Mouse (Mus musculus) stomach, postnatal 0 days (tissue): Measurements from ENCODE around the gene Anxa4. TPM values are rescaled to one million over a fixed set of nuclear protein-coding genes. Genes with fewer than 3 reads are reported as not detected.

Experiments used
- ATAC-seq: fragments of 200-750 bp; cut with Nextera tagmentation; 2 replicates; pipeline ENCODE4 v1.8.0; 2017; ENCODE audit not compliant: low FRiP score, low TSS enrichment
- DNase-seq: peaks from one replicate; pipeline ENCODE4 v3.0.0-alpha.2; 2016; ENCODE audit warnings: low spot score
- H3K27ac ChIP-seq: fragments of 300-500 bp; sonication (generic); replicated peaks from 2 replicates; pipeline ENCODE4 v1.5.1; 2014; ENCODE audit warnings: mild to moderate bottlenecking, control low read depth
- H3K27me3 ChIP-seq: fragments of 300-500 bp; sonication (generic); 2 replicates; pipeline ENCODE4 v1.6.1; 2014; ENCODE audit warnings: low read length; ENCODE audit not compliant: control insufficient read depth, insufficient read depth
- H3K36me3 ChIP-seq: fragments of 300-500 bp; sonication (generic); 2 replicates; pipeline ENCODE4 v1.6.1; 2014; ENCODE audit warnings: low read length, mixed read lengths; ENCODE audit not compliant: control insufficient read depth, insufficient read depth
- H3K4me1 ChIP-seq: fragments of 300-500 bp; sonication (generic); replicated peaks from 2 replicates; pipeline ENCODE4 v1.6.1; 2014; ENCODE audit warnings: antibody characterized with exemption; ENCODE audit not compliant: control insufficient read depth, insufficient read depth
- H3K4me2 ChIP-seq: fragments of 300-500 bp; sonication (generic); replicated peaks from 2 replicates; pipeline ENCODE4 v1.6.1; 2014; ENCODE audit warnings: low read depth, mild to moderate bottlenecking, control low read depth, moderate library complexity
- H3K4me3 ChIP-seq: fragments of 300-500 bp; sonication (generic); 2 replicates; pipeline ENCODE4 v1.5.1; 2014; ENCODE audit warnings: low read depth, low read length, control low read depth
- H3K9ac ChIP-seq: fragments of 300-500 bp; sonication (generic); 2 replicates; pipeline ENCODE4 v1.6.1; 2014; ENCODE audit warnings: mild to moderate bottlenecking, low read length, control low read depth, mixed read lengths
- H3K9me3 ChIP-seq: fragments of 300-500 bp; sonication (generic); 2 replicates; pipeline ENCODE4 v1.6.1; 2016; ENCODE audit warnings: low read length; ENCODE audit not compliant: control insufficient read depth
- CTCF ChIP-seq: IDR thresholded peaks from 2 replicates; pipeline ENCODE4 v1.5.1; 2016; ENCODE audit warnings: antibody characterized with exemption, low read depth, mild to moderate bottlenecking, moderate library complexity
- EP300 ChIP-seq: optimal IDR thresholded peaks from 2 replicates; pipeline ENCODE3; 2016; ENCODE audit warnings: antibody characterized with exemption
- WGBS: fragments of 180-500 bp; shearing (Covaris S2); extraction: QIAGEN DNeasy Blood & Tissue Kit; methylation state at CpG from one replicate; pipeline ENCODE4 v1.1.7; 2014; 5-methylcytosine and 5-hydroxymethylcytosine counted together
- polyA plus RNA-seq: library from polyadenylated mRNA; unstranded; fragments of >200 nt; fragmentation: Nextera tagmentation; extraction: Ambion mirVana; gene quantifications from 2 replicates; pipeline ENCODE4 v1.2.1, GENCODE M21; 2015

Anxa4 gene
- polyA plus RNA-seq, 1 experiment from 2014 or later: 114 TPM

DNA sequence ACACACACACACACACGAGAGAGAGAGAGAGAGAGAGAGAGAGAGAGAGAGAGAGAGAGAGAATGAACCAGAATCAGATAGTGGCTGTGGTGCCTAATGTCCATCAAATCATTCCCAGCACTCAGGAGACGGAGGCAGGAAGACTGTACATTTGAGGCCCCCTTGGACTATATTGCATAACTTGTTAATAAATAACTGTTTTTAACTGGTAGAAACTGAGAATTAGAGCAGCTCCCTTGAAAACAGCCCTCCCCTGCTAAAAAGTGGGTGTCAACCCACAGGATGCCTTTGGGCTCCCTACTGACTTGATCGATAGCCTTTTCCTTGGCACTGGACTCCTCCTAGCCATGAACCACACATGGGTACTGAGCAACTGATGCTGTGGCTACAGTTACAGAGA is 11.0 kb downstream of the Anxa4 start:
- Histone ChIP-seq H3K27ac (no peak overlapping the region), H3K27me3 (no peaks in the 10 kb centered on the region), H3K4me1 (no peaks in the 10 kb centered on the region), H3K4me2 (no peak overlapping the region), H3K9me3 (no peaks in the 10 kb centered on the region), H3K9ac (no peak overlapping the region), H3K4me3 (no peak overlapping the region), H3K36me3 (no peaks in the 10 kb centered on the region)
- WGBS: 83% methylated on average over 2 of the region's 3 CpGs
- ATAC-seq (no peak), DNase-seq (no peak)
- no peak for TF ChIP-seq EP300
- no peak for TF ChIP-seq CTCF

DNA sequence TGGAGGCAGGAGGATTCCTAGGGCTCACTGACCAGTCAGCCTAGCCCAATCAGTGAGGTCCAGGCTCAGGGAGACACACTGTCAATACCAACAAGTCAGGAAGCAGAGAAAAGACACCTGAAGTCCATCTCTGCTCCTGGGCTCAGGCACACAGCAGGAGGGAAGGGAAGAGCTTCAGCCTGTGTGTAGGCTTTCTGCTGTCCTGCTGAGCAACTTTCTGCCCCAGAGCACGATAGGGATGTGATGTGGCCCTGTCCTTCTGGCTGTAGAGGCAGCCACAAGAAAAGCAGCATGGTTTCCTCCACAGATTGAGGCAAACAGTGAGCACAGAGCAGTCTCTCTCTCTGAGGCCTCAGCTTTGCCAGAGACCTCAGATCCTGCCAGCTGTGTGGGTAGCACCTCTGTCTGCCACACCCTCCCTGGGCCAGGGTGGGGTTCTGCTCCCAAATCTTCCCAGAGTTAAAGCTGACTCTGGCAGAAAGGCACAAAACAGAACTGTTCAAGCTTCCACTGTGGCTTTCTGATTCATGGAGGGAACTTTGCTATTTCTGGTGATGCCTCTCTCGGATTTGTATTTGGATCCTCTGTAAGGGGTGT is 11.9 kb downstream of the Anxa4 start:
- no peaks in the 10 kb centered on the region for H3K4me1 ChIP-seq
- H3K27me3 ChIP-seq: no peaks in the 10 kb centered on the region
- TF ChIP-seq EP300 (no peak), CTCF (no peak)
- WGBS: 41% methylated on average over 2 of the region's 2 CpGs
- H3K4me3 ChIP-seq: no peak overlapping the region
- no peak overlapping the region for H3K4me2 ChIP-seq
- DNase-seq (no peak), ATAC-seq (no peak)
- no peak overlapping the region for H3K27ac ChIP-seq
- H3K9me3 ChIP-seq: no peaks in the 10 kb centered on the region
- H3K9ac ChIP-seq: no peak overlapping the region
- H3K36me3 ChIP-seq: no peaks in the 10 kb centered on the region

- Histone ChIP-seq H3K4me1 (peaks cover 3% of the 10 kb centered on the region; the same call in 1 of the 2 replicates), H3K27ac (no peak overlapping the region), H3K27me3 (no peaks in the 10 kb centered on the region), H3K4me2 (no peak overlapping the region), H3K9me3 (no peaks in the 10 kb centered on the region), H3K4me3 (no peak overlapping the region), H3K36me3 (no peaks in the 10 kb centered on the region), H3K9ac (no peak overlapping the region)
- ATAC-seq (no peak), DNase-seq (no peak)
- WGBS: 90% methylated on average over 10 of the region's 10 CpGs
- TF ChIP-seq EP300 (no peak), CTCF (no peak)
Measured at GRCm38 (mm10) chr6:86778910-86779594, 14.3 kb downstream of the Anxa4 start.

- H3K4me3 ChIP-seq: no peak overlapping the region
- TF ChIP-seq EP300: no peak
- TF ChIP-seq CTCF: no peak
- no peak overlapping the region for H3K9ac ChIP-seq
- no peaks in the 10 kb centered on the region for H3K36me3 ChIP-seq
- H3K4me1 ChIP-seq: peaks cover 3% of the 10 kb centered on the region; the same call in 1 of the 2 replicates
- whole genome bisulfite sequencing: 72% methylated on average over 3 of the region's 3 CpGs
- DNase-seq: peak; percentile 48
- no peaks in the 10 kb centered on the region for H3K9me3 ChIP-seq
- H3K27me3 ChIP-seq: no peaks in the 10 kb centered on the region
- 0 out of 2 replicates have a peak, but pooled peaks have one; percentile 36 for ATAC-seq
- H3K4me2 ChIP-seq: no peak overlapping the region
- H3K27ac ChIP-seq: no peak overlapping the region
Measured at GRCm38 (mm10) chr6:86777181-86777580, 16.2 kb downstream of the Anxa4 start.

GRCm38 (mm10) chr6:86776706-86777071 is 16.7 kb downstream of the Anxa4 start:
- WGBS: 55% methylated on average over 4 of the region's 4 CpGs
- TF ChIP-seq CTCF (peak; percentile 34; the same call in 1 of the 2 replicates), EP300 (no peak)
- H3K27ac ChIP-seq: no peak overlapping the region; the same call in 1 of the 2 replicates

More at GRCm38 (mm10) chr6:86776706-86777071, 16.7 kb downstream of the Anxa4 start:
- no peak for ATAC-seq
- Histone ChIP-seq H3K4me3 (no peak overlapping the region), H3K4me2 (no peak overlapping the region), H3K9me3 (no peaks in the 10 kb centered on the region), H3K9ac (no peak overlapping the region), H3K36me3 (no peaks in the 10 kb centered on the region), H3K27me3 (no peaks in the 10 kb centered on the region), H3K4me1 (peaks cover 3% of the 10 kb centered on the region; the same call in 1 of the 2 replicates)
- no peak for DNase-seq
